Mouse (Mus musculus): ENCODE measurements around the gene Pld4.

DNA sequence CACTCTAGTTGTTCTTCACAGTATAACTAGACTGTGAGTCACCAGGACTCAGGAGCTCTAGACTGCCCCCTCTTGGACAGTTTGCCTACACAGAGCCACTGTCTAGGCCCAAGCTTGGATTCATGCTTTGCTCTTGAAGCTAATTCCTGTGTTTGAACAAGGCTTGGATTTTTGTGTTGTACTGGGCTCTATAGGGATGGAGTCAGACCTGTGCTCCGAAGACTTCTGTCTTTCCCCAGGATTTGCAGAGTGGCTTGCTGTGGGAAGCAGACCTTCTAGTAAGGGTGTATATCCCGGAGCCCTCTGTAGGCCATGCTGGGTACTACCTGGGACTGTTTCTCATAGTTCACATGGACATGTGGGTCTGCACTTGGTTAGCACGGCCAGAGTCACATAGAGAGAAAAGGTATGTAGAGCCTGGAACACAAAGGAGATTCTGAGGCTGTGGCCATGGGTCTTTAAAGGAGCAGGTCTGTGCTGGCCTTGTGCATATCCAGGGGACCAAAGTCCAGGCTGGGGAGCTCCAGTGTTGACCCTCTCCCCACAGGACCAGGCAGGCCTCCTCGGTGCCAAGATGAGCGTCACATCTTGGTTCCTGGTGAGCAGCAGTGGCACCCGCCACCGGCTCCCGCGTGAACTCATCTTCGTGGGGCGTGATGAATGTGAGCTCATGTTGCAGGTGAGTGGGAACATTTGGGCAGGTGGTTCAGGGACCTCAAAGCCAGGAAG, 36.2 kb upstream of the Pld4 start:
- TF ChIP-seq POLR2A (IDR thresholded peaks at IDR 0.05; ENCODE audit: low read depth, low read length) = no peak
- peak; percentile 49 for TF ChIP-seq CTCF (conservative IDR thresholded peaks at IDR 0.05; ENCODE audit: insufficient read depth, insufficient read length, low read depth, low read length)

Measured in kidney, adult 2 months (tissue).